Mouse (Mus musculus) spleen, embryonic (tissue): ENCODE results near the gene Olfr1373.
"Not testable (repeated sequence)": the region's sequence is repeated elsewhere in the genome, so short reads cannot be mapped to it uniquely, and the experiment has no call there.

Source experiments
- CTCF ChIA-PET: fragments of 350-600 bp; sonication (Branson Sonifier 250); formaldehyde crosslinking; loops from one replicate; lab custom pipeline; 2022; lab: Charles Lee

Gene Olfr1373

DNA sequence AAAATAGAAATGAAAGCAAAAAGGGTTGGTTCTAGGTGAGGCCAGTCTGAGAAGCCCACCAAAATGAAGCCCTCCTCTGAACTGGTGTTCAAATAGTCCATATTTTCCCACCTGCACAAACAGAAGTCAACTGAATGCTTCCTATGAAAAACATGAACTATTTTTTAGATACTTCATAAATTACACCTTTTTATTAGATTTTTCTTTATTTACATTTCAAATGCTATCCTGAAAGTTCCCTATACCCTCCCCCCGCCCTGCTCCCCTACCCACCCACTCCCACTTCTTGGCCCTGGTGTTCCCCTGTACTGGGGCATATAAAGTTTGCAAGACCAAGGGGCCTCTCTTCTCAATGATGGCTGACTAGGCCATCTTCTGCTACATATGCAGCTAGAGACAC lies at the start of gene Olfr1373:
TSS of gene Olfr1373 (minus strand) at position 101 of the 400 bp plus-strand sequence.
- CTCF ChIA-PET, result not testable (repeated sequence)

DNA sequence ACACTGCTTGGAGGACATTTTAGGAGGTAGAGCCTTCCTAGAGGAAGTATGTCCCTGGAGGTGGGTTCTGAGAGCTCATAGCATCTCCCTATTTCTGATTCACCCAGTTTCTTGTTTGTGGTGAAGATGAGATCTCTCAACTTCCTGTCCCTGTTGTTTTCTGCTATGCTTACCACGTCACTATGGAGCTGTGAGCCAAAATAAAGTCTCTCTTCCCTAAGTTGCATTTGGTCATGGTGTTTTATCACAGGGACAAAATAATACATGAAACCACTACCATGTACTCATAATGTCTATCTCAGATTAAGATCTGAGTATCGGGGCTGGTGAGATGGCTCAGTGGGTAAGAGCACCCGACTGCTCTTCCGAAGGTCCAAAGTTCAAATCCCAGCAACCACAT lies 35.3 kb upstream of the Olfr1373 start:
- CTCF ChIA-PET, result not testable (repeated sequence)

DNA sequence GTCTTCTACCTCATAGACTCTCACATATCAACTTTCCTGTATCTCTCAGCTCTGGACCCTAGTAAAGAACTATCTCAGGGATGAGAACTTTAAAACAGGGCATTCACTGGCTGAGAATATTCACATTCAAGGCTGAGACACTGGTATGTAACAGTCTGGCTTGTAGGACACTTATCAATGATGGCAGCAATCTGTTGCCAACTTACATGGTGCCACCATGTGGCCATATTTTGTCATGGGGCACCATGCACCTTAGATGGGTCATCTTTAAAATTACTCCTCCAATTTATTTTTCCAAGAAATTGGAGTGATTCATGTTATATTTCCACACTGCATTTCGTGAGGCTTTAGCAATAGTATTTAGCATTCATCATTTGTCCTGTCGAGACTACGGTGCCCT lies 34.6 kb upstream of the Olfr1373 start:
- CTCF ChIA-PET, result interaction anchor here (0.7 kb wide), 2 partner anchors 318 to 1685 kb away, joined by 4 to 6 read pairs; no protein-coding TSS in a partner anchor

DNA sequence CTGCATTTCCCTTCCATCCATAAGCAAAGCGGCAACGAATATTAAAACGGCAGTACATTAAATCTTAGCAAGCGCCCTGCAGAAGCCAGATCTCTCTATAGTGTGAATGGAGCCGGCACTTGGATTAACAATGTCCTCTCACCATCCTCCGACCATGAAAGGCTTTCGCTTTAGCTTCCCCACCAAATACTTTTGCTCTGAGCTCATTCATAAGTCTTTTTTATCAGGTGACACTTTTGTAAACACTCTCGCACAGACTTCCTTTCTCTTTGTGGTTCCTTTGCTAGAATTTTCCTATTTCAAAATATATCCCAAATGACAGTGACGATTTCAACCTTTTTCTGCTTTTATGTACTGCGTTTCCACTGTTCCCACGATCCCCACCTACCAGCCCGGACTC lies 23.1 kb upstream of the Olfr1373 start:
- CTCF ChIA-PET, result no interaction called here

DNA sequence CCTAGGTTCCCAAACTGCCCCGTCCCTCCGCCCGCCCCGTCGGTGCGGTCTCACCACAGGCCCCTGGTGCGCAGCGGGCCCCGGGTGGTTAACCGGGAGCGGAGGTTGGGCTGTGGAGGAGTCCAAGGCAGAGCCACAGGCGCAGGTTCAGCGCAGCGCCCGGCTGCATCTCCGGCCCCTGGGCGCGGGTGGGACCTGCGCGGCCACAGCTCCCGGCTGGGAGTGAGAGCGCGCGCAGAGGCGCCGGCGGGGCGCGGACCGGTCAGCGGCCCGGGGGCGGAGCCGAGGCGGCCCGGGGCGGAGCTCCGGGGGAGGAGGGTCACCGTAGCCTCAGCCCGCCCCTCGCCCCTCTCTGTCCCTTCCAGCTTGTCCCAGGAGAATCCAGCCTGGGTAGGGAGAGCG lies 22.6 kb upstream of the Olfr1373 start:
- CTCF ChIA-PET, result not testable (repeated sequence)

DNA sequence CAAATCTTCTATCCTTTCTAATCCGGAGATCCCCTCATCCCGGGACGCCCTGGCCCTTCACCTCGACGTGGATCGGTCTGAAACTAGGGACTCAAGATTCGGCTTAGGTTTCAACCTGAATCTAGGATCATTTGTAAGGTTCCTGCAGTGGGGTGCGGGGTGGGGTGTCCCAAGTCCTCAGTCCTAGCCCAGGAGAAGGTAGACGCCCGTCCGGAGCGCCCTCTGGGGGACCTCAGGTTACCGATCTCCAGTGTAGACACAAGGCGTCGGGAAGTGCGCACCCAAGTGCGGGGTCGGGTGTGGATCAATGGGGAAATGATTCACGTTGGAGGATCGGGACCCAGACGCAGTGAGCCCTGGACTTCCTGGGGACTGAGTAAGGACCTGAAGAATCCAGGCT lies 21.8 kb upstream of the Olfr1373 start:
- CTCF ChIA-PET, result no interaction called here

DNA sequence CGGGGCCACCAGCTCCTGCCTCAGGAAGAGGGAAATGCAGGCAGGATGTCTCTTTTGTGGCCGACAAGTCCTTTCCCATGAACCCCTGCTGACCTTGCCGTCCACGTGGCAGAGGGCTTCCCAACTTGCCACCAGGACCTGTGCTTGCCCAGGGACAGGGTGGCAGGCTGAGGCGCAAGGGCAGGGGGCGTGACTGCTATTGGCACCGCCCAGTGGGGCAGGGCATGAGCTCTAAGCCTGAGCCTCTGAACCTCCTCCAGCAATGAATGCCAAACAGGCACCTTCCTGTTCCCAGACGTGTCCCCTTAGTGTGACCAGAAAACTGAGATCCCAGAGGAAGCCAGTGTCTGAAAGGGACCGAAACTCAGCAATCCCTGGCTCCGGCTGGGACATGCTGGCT lies 18.6 kb upstream of the Olfr1373 start:
- CTCF ChIA-PET, result no interaction called here

DNA sequence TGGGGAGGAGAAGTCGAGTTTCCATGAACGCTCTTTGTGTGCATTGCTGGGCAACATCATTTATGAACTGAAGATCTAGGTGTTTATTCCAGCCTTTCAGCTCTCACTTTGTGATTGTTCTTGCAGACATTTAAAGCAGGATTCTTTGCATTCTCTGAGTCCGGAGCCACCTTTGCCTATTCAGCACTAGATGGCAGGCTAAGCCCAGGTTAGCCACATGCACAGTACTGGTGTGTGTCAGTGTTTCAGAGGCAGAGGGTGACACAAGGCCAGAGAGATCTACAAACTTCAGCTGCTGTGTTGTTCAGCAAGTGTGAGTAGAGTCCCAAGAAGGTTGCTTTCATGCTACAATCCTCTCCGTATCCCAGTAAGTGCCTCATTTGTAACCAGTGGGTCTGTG lies 1.7 kb downstream of the Olfr1373 start:
- CTCF ChIA-PET, result not testable (repeated sequence)

DNA sequence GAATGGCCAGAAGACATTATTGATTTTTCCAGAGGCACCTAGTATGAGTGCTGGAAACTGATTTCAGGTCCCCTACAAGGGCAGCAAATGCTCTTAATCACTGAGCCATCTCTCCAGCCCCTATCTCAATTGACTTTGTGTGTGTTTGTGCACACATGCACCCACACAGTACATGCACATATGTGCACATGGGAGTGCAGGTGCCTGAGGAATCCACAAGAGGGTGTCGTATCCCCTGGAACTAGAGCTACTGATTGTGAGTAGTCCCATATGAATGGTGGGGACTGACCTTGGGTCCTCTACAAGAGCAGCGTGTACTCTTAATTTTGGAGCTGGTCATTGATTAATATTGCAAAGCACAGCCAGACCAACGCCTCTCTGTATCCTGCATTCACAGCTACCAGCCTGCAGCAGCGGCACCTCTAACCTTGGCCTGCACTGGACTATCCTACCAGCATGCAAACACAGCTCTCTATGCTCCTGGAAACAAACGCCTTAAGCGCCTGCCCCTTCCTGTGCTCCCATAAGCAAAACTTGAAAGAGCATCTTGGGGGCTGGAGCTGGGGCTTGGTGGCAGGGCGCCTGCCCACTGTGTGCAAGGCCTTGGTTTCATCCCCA lies 14.8 kb downstream of the Olfr1373 start:
- CTCF ChIA-PET, result no interaction called here

DNA sequence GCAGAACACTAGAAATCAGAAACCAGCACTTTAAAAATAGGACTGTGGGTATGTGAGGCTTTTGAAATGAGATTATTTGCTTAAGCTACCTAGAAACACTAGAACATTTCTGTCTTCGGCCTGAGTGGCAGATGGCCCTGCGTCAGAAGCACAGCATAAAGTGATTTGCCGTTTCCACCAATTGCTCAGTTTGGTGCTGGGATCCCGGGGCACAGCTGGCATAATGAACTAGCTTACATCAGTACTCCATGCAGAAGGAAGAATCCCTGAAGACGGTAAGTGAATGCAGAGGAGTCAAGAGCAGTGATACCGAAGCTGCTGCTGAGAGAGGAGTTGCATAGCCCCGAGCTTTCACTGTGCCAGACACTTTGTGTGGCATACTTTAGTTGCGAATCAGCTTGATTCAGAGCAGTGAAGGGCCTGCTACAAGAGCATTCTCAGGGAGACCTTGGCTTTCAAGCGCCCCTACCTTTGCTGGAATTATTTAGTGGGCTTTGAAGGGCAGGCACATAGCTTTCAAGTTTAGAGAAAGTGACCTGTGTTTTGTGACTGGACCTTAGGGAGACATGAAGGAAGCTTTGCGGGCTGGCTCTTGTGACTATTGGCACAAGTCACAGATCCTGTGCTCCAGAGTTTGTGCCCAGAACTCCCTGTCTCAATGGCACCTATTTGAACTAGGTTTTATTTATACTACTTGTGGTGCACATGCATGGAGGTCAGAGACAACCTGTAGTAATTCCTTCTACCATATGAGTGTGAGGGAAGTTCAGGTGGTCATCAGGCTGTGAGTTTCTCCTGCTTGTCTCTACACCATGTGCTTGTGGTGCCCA lies 15.5 kb downstream of the Olfr1373 start:
- CTCF ChIA-PET, result no interaction called here

DNA sequence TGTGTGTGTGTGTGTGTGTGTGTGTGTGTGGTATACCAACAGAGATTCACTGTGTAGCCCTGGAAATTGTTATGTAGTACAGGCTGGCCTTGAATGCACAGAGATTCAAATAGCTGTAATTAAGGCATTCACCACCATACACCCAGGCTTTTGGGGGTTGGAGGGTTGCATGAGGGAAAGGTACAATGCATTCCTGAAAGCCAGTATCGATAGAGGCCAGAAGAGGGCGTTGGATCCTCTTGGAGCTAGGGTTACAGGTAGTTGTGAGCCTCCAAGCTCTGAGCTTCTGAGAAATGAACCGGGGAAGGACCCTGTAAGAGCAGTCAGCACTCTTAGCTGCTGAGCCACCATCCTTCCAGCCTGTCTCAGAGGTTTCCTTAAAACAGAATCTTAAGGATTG lies 16.2 kb downstream of the Olfr1373 start:
- CTCF ChIA-PET, result interaction anchor here (0.6 kb wide), 1 partner anchor 1305 kb away, joined by 3 read pairs; no protein-coding TSS in a partner anchor

DNA sequence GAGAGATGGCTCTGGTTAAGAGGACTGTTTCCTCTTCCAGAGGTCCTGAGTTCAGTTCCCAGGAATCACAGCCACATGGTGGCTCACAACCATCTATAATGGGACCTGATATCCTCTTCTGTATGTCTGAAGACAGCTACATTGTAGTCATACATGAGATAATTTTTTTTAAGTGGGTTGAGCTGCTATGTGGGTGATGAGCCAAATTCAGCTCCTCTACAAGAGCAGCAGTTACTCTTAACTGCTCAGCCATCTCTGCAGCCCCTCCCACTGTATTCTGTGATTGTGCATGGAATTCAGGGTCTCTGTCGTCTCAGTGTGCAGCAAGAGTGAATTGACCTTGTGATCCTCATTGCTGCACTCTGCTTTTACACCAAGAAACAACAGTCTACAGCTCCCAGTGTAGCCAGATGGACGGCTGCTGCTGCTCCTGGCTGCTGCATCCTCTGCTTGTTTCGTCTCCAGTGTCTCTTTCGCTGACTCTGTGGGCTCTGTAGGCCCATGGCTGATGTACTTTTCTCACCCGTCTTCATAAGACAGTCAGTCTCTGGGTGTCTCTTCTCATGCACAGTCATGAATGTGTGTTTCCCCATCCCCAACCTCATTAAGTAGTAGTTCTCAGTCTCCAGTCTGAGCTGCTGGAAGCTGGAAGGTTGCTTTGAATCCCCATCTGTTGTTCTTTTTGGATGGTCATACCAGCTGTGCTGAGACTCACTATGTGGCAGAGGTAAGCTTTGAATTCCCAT lies 16.8 kb downstream of the Olfr1373 start:
- CTCF ChIA-PET, result interaction anchor here (0.5 to 0.6 kb wide), 2 partner anchors 178 to 1306 kb away, joined by 3 to 5 read pairs; no protein-coding TSS in a partner anchor

DNA sequence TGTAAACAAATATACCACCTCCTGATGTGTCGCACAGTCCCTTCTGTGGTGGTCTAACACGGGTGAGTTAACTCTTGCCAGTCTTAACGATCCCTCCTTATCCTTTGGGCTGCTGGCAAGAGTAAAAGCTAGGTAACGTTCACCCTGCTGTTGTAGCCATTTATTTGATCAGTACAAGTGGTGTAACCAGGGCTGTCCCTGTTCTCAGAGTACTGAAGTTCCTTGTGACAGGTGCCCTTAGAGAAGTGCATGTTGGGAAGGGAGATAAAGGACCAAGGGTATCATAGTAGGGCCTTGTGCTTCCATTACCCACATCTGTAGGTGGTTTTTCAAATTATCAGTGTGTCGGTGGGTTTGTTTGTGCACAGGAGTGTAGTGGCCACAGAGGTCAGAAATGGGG lies 17.6 kb downstream of the Olfr1373 start:
- CTCF ChIA-PET, result interaction anchor here (0.5 kb wide), 1 partner anchor 178 kb away, joined by 5 read pairs; no protein-coding TSS in a partner anchor

DNA sequence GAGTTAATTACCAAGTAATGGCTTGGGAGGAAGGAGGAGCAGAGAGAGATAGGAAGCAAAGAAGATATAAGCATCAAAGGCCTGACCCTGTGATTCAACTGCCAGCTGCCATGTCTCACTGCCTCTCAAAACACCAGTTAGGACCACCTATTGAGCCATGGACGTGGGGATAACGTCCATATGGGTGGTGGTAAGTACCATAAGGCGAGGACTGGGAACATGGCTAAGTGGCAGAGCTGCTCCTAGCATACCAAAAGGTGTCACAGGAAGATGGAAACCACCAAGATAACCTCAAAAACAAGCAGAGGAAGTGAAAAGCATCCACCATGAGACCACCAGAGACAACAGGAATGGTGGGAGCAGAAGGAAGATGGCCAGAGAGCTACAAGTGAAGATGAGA lies 18.2 kb downstream of the Olfr1373 start:
- CTCF ChIA-PET, result interaction anchor here (0.6 kb wide), 1 partner anchor 30 kb away, joined by 4 read pairs; no protein-coding TSS in a partner anchor

DNA sequence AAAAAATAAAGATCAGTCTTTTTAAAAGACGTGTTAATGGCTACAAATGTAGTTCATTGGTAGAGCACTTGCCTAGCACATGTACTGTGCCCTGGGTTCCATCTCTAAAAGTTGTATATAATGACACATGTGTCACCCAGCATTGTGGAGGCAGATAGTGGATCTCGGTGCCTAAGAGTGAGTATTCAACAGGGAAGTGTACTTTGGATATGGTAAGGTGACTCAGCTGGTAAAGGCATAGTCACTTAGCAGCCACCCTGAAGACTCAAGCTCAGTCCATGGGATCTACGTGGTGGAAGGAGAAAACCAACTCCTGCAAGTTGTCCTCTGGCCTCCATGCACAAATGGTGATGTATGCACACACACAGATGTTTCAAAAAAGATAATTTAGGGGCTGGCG lies 20.9 kb downstream of the Olfr1373 start:
- CTCF ChIA-PET, result no interaction called here

DNA sequence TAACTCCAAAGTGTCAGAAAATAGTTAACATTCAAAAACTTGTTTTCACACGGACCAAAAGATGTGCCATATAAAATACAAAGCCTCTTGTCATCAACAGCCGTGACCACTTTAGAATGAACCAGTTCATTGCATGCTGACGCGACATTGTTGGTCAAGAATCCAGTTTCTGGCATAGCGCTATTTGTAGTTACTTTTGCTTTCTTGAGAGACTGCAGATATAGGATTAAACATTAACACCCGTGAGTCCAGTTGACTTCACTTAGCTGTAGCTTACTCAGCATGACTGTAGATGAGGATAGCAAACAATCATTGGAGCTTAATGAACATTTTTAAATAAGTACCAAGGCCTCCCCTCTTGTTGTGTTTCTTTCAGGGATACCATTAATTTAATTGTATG lies 23.3 kb downstream of the Olfr1373 start:
- CTCF ChIA-PET, result no interaction called here

DNA sequence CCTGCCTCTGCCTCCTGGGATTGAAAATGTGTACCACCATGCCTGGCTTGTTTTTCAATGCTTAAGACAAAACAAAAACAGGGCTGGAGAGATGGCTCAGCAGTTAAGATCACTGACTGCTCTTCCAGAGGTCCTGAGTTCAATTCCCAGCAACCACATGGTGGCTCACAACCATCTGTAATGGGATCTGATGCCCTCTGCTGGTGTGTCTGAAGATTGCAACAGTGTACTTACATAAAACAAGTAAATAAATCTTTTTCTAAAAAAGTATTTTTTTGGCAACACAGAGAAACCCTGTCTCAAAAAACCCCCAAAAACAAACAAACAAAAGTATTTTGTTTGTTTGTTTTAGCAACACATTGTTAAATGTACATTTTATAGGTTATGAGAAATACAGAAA lies 24.9 kb downstream of the Olfr1373 start:
- CTCF ChIA-PET, result not testable (repeated sequence)

DNA sequence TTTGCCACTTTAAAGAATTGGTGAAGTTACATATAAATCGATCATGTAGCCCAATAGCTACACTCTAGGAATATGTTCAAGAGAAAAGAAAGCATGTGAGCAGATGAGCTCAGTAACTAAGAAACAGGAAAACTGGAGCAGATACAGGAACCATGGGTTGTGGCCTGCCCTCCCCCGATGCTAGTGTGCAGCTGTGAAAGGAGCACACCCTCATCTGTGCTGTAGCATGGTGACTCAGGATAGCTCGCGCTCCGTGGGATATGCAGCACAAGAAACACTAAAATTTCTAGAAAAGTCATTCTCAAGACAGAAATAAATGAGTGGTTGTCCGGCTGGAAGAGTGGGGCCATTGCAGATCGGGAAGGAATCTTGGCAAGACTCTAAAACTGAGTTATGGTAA lies 28.2 kb downstream of the Olfr1373 start:
- CTCF ChIA-PET, result no interaction called here

DNA sequence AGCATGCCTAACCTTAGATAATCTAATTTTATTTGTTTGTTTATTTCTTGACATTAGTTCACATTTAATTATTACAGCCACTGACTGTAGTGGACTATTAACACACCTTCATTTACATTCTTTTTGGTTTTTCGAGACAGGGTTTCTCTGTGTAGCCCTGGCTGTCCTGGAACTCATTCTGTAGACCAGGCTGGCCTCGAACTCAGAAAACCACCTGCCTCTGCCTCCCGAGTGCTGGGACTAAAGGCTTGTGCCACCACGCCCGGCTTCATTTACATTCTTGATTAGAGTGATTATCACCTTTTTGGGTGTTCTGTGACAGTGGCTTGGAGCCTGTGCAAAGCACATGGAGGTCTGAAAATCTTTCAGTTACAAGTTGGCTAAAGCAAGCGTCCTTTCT lies 29.2 kb downstream of the Olfr1373 start:
- CTCF ChIA-PET, result not testable (repeated sequence)

DNA sequence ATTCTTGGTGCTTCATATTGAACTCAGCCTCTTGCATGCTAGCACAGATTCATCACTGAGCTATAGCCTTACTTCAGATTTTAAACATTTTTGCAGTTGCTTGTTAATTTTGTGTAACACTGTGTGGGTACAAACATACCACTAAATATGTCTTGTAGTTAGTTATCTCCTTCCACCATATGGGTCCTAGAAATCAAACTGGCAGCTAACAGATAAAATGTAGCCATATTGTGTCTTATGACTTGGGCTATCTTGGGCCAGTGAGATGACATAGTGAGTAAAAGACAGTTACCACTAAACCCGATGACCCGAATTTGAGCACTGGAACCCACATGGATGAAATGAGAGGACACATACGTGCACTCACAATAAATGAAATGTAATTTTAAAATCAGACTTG lies 29.8 kb downstream of the Olfr1373 start:
- CTCF ChIA-PET, result no interaction called here

DNA sequence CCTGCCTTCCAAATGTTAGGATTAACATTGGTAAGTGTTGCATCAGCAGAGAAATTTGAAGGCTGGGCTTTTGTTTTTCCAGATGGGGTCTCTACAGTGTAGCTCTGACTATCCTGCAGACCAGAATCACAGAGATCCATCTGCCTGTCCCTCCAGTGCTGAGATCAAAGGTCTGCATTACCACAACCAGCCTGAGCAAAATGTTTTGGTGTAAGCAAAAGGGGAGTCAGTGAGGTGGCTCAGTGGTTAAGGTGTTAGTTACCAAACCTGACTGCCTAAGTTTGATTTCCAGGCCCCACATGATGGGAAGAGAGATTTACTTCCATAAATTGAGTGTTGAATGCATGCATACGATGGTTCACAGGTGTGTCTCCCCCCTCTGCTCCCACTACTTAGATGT lies 35.9 kb downstream of the Olfr1373 start:
- CTCF ChIA-PET, result no interaction called here

DNA sequence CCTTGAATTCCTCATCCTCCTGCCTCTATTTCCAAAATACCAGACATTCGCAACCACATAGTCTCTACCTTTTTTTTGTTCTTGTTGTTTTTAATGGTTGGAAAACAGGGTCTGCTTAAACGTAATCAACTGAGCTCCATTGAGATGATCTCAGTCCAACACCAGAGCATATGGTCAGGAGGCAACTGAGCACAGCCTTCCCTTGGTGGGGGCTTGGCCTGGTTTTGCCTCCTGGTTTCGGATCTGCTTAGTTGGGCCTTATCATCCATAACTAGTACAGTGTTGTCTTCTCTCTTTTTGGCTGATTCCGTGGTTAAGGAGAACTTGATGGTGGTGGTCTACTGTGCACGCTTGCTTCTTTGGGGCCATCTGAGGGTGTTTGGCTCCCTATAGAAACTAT lies 36.5 kb downstream of the Olfr1373 start:
- CTCF ChIA-PET, result no interaction called here
